Mouse (Mus musculus) spleen, postnatal 10 days (tissue): Measurements from ENCODE around the gene Letm1.

Experiments
- DNase-seq, 2 experiments: peaks; one replicate each; pipeline ENCODE4 v3.0.0; 2021 to 2022; ENCODE audit warnings: low spot score in 2 of 2

The Letm1 gene

DNA sequence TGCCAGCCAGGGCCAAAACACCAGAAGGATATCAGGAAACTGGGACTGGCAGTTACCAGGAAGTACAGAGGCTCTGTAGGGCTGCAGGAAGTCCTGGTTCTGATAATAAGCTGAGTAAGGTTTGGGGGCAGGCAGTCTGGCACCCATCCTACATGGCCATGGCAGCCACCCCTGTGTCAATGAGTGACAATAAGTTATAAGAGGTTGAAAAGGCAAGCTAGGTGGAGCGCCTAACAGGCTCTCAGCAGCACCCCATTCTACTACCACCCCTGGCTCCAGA is 76.3 kb downstream of the Letm1 start:
- no peak for DNase-seq

DNA sequence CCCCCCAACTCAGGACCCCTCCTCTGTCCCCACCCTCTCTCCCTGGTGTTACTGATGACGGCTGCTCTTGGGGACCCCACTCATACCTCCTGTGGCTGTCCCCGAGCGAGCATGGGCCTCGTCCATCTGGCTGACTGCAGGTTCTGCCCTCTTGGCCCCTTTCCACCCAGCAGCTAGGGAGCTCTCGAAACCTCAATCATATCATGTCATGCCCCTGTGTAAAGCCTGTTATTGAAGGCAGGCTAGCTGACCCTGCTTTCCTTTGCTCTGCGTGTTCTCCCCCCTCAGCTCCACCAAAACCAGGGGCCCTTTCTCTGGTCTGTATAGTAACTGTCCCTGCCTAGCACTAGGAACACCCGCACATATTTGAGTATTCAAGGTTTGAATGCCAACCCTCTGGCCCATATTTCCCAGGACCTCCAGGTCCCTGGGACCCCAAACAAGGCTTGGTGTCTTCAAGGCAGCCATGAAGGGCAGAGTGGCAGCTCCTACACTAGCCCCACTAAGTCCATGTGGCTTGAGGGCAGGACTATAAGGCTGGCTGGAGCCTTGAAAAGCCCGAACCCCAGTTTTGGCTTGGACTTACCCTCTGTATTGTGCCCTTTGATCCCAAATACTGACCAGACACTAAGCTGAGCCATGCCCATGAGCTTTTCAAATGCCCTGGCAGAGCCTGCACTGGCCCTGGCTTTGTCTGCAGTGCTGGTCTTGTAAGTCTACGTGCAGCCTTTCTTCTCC is 76.8 kb downstream of the Letm1 start:
- DNase-seq = no peak

- no peak for DNase-seq
These were observed 77.5 kb downstream of the Letm1 start for GRCm38 (mm10) chr5:33704945-33705611.

GRCm38 (mm10) chr5:33703999-33704398 is 78.6 kb downstream of the Letm1 start:
- no peak for DNase-seq

DNA sequence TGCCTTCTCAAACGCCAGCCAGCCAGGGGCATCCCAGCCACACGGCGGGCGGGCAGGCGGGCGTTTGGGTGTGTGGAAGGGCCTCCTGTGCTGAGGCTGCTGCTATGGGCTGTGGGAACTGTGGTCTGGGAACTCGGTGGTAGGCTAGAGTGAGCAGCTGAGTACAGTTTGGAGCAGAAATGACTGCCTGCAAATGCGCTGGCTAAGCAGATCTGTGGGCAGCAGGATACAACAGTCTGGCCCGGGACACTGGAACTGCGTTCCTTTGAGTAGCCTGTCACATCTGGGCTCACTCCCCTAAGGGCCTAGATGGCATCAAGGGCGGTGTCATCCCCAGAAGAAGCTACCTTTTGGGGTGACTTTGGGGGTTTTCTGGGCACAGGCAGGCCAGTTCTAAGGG is 80.8 kb downstream of the Letm1 start:
- DNase-seq = no peak

- DNase-seq = no peak
These were observed 82.6 kb downstream of the Letm1 start for GRCm38 (mm10) chr5:33700010-33700409.

GRCm38 (mm10) chr5:33698669-33699068 is 83.9 kb downstream of the Letm1 start:
- no peak for DNase-seq

- DNase-seq = no peak
These were observed 84.6 kb downstream of the Letm1 start for GRCm38 (mm10) chr5:33697947-33698512.

- DNase-seq = no peak
These were observed 85.1 kb downstream of the Letm1 start for GRCm38 (mm10) chr5:33697534-33697933.

DNA sequence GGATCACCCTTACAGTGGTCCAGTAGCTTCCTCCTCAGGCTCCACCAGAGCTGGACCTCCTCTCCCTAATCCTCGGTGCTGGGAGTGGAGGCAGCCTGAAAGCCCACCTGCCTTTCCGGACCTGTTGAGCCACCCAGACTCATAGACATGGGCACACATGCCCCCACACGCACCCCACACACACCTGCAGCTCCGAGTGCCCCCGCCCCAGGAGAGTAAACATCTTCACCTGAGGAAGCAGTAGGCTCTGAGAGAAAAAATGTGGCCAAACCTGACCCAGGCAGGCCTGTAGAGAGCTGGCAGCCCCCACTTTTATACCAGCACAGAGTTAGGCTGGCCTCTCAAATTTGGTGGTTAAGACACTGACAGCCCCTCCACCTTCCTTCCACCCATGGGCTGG is 86.2 kb downstream of the Letm1 start:
- DNase-seq = no peak

DNA sequence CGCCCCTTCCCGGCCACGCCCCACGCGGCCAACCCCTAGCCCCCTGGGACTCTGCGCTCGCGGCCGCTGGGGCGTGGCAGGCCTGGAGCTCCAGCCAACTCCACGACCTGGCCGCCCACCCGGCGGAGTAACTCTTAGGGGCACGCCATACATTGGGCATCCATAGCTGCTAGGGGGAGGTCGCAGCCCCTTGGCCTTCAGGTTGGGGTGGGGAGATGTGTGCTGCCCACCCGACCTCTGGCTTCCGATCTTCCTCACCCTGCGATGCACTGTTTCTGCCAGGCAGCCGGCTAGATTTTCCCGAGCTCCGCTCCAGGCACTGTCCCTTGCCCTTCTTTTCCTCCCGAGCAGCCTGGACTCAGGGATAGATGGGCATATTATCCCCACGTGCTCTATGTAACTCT is 86.9 kb downstream of the Letm1 start:
- no peak for DNase-seq

- no peak for DNase-seq
These were observed 87.5 kb downstream of the Letm1 start for GRCm38 (mm10) chr5:33694848-33695717.

DNA sequence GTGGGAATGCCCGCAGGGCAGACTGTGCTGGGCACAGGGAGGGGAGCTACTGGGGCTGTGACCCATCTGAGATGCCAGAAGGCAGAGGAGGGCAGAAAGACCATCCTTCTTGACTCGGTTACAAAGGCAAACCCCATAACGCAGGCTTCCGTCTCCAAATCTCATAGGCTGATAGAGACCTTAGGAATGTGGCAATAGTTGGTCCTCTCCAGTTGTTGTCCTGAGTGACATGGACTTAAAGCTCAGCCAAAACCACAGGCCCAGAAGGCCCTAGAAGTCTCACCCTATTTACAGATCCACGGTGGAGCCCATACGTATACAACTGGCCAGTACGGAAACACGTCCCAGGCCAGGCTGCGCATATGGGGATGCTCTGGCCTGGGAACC is 88.2 kb downstream of the Letm1 start:
- DNase-seq = no peak

GRCm38 (mm10) chr5:33692393-33692792 is 90.2 kb downstream of the Letm1 start:
- no peak for DNase-seq

- no peak for DNase-seq
These were observed 92.6 kb downstream of the Letm1 start for GRCm38 (mm10) chr5:33689852-33690645.
